Mouse (Mus musculus) 3T3-L1 (cell line): Measurements from ENCODE around the gene Pars2.

ENCODE experiments used
- DNase-seq: peaks from one replicate; pipeline ENCODE4 v3.0.0-alpha.2; 2015; ENCODE audit warnings: low read depth, low spot score

The Pars2 gene

DNA sequence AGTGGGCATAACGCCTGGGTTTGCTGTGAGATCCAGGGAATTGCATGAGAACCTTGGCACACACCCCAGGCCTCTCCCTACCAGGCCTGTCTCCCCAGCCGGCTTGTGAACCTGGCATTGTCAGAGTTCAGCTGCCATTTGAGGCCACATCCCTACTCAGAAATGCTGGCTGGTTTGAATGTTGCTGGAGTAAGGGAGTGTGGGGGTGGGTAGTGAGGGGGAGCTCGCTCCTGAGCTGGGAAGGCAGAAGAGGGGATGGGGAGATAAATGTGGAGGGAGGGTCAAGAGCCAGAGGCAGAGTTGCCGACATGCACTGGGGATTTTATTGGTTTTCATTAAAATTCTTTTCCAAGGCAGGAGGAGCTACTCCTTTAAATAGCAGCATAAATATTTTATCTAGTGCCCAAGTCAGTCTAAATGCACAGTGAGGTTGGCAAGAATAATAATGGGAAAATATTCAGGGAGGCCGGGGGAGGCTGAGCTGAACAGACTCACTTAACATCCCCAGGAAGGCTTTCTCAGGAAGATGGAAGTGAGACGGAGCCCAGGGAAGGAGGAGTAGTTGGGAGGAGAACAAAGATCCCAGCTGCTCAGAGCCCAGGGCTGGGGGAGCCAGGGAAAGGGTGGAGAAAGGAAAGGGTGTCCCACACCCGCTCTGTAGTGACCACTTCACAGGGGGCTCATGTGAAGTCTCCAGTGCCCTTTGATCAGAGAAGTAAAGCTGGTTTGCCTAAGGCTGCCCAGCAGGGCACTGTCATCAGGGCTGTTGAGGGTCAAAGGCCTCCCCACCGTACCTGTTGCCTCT lies 17.4 kb upstream of the Pars2 start:
- DNase-seq, result no peak

DNA sequence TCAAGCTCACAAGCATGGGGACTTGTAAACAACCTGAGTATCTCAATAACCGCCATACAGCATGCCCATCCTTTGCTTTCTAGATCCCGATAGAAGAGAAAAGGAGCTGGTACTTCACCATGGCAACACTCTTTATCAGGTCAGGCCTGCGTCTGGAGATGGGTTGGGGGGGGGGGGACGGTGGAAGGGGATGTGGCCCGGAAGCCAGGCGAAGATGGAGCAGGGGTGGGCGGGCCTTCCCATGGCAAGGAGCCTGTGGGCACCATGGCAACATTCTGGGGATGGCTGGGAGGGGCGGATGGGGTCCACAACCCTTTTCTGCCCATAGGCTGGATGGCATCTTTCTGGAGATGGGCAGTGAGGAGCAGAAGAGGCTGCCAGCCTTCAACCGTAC lies 16.8 kb upstream of the Pars2 start:
- DNase-seq, result no peak

DNA sequence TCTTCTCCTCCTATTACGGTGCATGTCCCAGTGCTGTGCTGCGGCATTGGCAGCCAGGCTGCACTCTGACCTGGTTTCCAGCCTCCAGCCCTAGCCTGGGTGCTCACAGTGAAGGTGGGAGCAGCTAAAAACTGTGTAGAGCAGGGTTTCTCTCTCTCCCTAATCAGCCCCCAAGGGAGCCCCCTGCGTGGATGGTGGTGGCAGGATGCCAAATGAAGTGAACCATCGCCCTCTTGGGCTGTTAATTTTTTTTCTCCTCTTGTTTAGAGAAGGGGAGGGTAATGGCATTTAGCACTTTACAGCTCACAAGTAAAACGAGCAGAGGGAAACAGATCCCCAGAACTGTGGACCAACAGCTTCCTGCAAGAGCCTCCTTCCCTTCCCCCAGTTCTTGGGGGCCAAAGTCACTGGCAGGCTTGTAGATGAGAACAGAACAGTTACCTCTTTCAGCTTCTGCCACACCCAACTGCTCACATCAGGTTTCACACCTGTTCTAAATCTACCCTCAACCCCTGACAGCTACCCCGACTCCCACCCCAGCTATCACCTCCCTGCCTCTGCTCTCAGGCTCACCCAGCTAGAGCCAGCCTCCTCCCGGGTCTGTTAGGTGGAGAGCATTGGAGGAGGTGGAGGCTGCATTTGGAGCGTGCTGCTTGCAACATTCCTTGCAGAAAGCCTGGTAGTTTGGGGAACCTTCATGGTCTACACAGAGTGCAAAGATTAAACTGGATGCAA lies 7.2 kb upstream of the Pars2 start:
- DNase-seq, result no peak

- no peak for DNase-seq
These were observed 6.7 kb upstream of the Pars2 start for GRCm38 (mm10) chr4:106644218-106644610.

DNA sequence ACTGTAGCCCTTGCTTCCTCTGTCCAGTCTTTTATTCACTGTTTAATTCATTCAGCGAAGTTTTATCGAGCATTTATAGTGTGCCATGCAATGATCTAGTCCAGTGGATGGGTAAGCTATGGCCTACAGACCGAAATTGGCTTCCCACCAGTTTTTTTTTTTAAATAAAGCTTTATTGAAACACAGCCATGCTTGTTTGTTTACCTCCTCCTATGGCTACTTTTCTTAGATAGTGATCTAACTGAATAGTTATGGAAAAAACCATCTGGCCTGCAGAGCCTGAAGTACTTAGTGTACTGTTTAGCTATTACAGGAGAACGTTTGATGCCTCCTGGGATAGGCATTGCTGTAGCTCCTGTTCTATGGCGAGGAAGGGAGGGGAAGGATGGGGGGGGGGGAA lies 5.1 kb upstream of the Pars2 start:
- DNase-seq, result no peak

GRCm38 (mm10) chr4:106647137-106647536 lies 3.7 kb upstream of the Pars2 start:
- DNase-seq, result peak; percentile 55

GRCm38 (mm10) chr4:106652546-106652945 lies 1.7 kb downstream of the Pars2 start:
- DNase-seq, result no peak

DNA sequence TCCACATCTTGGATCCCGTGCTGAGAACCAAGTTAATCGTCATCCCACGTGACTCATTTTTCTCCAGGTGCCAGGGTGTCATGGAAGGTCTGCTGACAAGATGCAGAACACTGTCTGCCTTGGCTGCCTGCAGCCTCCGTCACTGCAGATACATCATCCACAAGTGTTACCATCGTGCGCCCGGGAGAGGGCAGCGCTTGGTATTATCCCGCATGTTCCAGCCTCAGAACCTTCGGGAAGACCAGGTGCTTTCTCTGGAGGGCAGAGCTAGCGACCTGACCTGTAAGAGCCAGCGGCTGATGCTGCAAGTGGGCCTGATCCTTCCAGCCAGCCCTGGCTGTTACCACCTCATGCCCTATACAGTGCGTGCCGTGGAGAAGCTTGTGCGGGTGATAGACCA lies 2.2 kb downstream of the Pars2 start:
- DNase-seq, result no peak

DNA sequence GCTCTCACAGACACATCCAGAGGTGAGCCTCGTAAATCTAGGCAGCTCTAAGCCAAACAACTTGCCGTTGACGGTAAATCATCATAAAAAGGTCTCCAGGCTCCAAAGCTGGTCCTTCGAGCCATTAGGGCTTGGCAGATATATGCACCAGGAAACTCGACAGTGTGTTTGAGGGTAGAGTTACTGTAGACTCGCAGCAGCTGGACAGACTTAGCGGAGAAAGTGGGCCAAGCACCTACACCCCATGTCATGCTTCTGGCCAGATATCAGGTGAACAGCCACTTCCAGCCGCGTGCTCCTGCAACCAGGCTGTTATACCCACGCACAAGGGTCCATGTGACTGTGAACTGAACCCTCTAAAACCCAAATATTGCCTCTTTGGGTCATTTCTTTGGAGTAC lies 4.8 kb downstream of the Pars2 start:
- DNase-seq, result no peak

DNA sequence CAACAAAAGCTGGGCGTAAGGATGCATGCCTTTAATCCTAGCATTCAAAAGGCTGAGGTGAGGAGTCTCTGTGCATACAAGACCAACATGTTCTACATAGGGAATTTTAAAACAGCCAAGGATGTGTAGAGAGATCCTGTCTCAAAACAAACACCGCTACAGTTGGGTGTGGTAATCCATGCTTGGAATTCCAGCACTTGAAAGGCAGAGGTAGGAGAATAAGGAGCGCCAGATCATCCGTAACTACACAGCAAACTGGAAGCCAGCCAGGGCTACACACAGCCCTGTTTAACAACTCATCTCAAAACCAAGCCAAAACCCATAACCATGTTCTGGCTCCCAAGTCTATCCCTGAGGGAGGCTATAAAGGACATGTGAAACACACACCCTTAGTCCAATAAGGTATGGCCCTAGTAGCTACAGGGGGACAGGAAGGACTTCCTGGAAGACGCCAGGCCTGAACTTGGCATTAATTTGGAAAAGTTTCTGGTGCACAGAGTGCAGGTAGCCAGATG lies 13.1 kb downstream of the Pars2 start:
- no peak for DNase-seq

DNA sequence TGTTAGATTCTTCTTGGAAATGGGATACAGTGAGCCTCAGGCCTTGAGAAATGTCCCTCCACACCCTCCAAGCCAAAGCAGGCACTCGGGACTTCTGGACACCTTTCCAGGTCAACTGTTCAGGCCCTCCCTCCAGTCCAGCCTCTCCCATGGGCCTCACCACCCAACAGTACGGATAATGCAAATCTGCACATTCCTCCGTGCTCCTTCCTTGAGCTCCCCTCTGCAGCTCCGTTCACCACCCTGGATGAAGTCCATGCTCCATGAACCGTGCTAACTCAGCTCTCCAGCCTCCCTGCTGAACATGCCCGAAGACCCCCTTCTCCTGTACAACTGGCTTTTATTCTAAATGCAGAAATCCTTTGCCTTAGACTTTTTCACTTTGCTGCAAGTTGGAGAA lies 13.8 kb downstream of the Pars2 start:
- no peak for DNase-seq

DNA sequence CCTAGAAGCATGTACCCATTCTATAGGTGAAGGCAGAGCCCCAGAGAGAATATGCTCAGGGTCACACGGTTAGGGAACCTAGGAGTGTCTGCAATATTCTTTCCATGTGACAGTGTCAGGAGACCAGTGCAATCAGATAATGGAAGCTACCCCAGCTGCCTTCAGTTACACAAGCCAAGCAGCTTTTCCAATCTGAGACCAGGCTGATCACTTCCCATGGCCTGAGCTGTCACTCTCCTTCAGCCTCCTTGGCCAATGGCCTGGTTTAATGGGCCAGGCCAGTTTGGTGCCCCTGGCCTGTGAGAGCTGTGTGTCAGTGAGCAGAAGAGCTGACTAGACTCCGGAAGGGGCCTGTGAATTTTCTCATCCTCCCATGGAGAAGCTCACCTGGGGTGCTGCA lies 14.4 kb downstream of the Pars2 start:
- no peak for DNase-seq

DNA sequence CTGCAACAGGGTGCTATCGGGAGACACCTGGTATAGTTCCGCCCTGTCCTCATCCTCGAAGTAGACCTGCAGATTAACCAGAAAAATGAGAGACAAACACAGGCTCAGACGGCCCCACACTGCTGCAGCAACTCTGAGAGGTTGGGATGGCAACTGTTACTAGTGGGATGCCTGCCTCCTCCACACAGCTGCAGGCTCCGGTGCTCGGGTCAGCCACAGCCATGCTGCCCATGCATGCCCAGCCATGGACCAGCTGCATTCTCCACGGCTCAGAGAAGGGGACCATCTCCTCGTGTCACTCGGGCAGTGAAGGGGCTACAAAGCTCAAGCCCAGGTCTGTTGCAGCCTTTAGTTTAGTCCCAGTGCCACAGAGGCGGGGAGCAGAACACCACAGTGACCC lies 14.8 kb downstream of the Pars2 start:
- no peak for DNase-seq

DNA sequence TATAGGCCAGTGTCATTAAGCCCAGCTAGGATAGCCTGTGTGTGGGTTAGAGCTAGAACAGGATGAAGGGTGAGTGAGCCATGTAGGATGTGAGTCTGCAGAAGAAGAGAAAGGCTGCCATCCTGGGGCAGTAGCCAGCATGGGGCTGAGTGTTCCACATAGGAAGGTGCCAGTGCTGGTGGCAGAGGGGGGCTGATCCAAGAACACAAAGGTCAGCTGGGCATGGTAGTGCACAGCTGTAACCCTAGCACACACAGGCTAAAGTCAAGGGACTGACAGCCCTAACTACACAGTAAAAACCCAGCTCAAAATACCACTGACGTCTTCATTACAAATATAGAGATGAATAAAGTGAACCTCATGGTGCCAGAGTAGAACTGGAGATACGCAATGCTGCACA lies 15.7 kb downstream of the Pars2 start:
- DNase-seq, result no peak

GRCm38 (mm10) chr4:106676749-106677148 lies 25.9 kb downstream of the Pars2 start:
- DNase-seq, result no peak

- DNase-seq, result peak; percentile 93
These were observed 27.7 kb downstream of the Pars2 start, which contains the start of gene Ttc4 for GRCm38 (mm10) chr4:106678442-106679118. Gene Ttc4 (minus strand): TSS chr4:106678944.

DNA sequence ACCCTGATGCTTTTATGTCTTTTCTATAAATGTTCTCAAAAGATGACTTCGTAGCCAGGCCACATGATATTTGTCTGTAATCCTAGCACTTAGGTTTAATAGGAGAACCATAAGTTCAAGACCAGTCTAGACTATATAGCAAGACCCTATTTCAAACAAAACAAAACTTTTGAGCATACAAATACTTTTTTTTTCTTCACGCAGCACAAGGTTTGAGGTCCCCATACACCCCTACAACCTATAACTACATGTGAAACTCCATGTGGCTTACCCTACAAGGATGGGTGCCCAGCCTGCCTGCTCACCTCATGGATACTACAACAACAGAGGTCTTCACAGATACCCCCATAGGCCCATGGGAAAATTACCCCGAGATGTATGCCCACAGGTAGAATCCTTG lies 28.3 kb downstream of the Pars2 start:
- DNase-seq, result no peak

GRCm38 (mm10) chr4:106680955-106681354 lies 30.1 kb downstream of the Pars2 start:
- no peak for DNase-seq

- DNase-seq, result no peak
These were observed 37.9 kb downstream of the Pars2 start for GRCm38 (mm10) chr4:106688636-106689296.

- DNase-seq, result peak; percentile 53
These were observed 43.1 kb downstream of the Pars2 start for GRCm38 (mm10) chr4:106693841-106694430.

DNA sequence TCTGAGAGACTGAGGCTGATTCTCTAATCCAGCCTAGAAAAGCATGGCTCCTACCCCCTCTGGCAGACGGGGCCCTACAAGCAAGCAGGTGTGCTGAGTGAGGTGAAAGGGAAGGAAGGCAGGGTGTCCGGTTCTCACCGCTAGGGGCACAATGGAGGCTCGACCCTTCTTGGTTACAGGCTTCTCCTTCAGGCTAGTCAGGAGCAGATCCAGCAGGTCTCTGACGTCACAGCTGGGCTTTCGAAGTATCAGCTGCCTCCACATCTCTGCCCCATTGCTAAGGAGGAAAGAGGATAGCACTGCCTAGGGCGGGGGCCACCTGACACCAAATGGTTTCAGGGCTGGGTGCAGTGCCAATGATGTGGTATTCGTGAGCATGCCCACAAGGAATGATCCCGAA lies 49.1 kb downstream of the Pars2 start:
- DNase-seq, result peak; percentile 60
